Mouse (Mus musculus) kidney, adult 2 months (tissue): ENCODE data around the gene March10.

ENCODE experiments used
- CTCF ChIP-seq: fragments of 200-500 bp; conservative IDR thresholded peaks from 2 replicates; pipeline ENCODE4 v1.5.1; 2011; ENCODE audit warnings: low read depth, mild to moderate bottlenecking, control low read depth, low read length, moderate library complexity, mixed read lengths; ENCODE audit not compliant: insufficient read depth, insufficient read length
- POLR2A ChIP-seq: fragments of 200-500 bp; IDR thresholded peaks from one replicate; pipeline ENCODE4 v1.6.1; 2011; ENCODE audit warnings: low read depth, low read length, control low read depth

DNA sequence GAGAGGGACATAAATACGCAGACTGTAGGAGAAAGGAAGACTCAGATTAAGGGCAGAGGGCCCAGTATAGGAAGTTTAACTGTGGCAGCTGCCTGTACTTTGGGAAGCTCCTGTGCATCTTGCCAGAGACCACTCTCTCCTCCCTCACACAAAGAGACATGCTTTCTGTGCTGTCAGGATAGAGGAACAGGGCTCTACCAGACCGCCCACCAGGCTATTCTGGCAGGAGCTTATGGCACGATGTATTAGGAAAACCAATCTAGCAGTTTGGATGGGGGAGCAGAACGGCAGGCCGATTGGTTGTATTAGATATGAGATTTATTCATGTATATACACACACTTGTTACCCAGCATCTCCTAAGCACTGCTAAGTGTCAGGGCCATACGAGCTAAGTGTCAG lies 138.8 kb downstream of the March10 start:
- TF ChIP-seq POLR2A (no peak), CTCF (no peak)
